29 mouse cellular contexts compared by ENCODE assay signal in the genomic region with DNA sequence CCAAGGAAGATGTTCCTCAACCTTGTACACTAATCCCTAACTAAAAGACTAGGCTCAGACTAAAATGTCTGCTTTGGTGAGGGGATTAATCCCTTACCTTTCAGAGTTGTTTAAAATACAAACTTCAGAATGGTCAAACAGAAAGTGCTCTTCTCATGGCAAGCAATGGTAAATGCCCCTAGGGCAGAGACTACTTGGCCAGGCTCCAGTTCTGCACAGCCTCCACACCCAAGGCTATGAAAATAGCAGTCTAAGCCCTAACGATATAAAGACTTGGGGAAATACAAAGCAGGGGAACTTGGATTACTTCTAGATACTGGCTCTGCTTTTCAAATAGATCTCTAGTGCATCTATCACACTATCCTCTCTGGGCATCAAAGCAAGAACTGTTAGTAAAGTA. TPM values are rescaled to one million over a fixed set of nuclear protein-coding genes. Genes with fewer than 3 reads are reported as not detected.
A peak's percentile ranks its signal among the peaks of the same experiment; 100 is the strongest.
DNase-seq lines count a peak whose midpoint lies in the region; ATAC-seq and TF ChIP-seq lines count a peak whose summit lies in the region.
"Had no signal": no experiment of that assay in that cellular context is flagged by ENCODE, and none has a peak within 500 bp of the region (broad histone marks: within the 10 kb centered on the region; RNA-seq: fewer than 3 reads in every experiment).

No protein-coding gene starts in this region.

- peak; percentile 54 for DNase-seq in heart, adult 11 months
- peak; percentile 16 for DNase-seq in liver, postnatal 0 days
- DNase-seq in liver, embryonic 11.5 days (ENCODE audit: low spot score) = no peak
- DNase-seq in adipocyte (ENCODE audit: low spot score) = peak; percentile 15
- DNase-seq in kidney, postnatal 25 days = peak; percentile 74 to 75
- DNase-seq in right cerebral cortex, adult 2 months (ENCODE audit: low spot score in 2 of 2) = no peak
- DNase-seq in hindbrain, embryonic 10.5 days (ENCODE audit: low spot score) = no peak
- DNase-seq: adrenal gland, adult 8-10 months; cerebellum, adult 11 months; cerebellum, adult 9-11 months; embryo, embryonic 11 days; gastrocnemius, postnatal 25 days; heart, adult 18-20 months; heart, postnatal 4 days; lung, postnatal 36 days; right cerebral cortex, postnatal 14 days had no signal

- no peak overlapping the region for H3K9ac ChIP-seq in heart, embryonic 12.5 days
- H3K9ac ChIP-seq in liver, postnatal 0 days (replicated peaks) = no peak overlapping the region
- no peak overlapping the region for H3K9ac ChIP-seq in liver, embryonic 11.5 days (ENCODE audit: low read depth, low read length)
- H3K9ac ChIP-seq: embryonic facial prominence, embryonic 12.5 days; hindbrain, embryonic 15.5 days; limb, embryonic 15.5 days; midbrain, embryonic 13.5 days; stomach, embryonic 15.5 days had no signal

- no peak for TF ChIP-seq EP300 in liver, postnatal 0 days (IDR thresholded peaks at IDR 0.05; ENCODE audit: low read depth)

- H3K27ac ChIP-seq in heart, embryonic 12.5 days (ENCODE audit: poor library complexity, severe bottlenecking) = no peak overlapping the region
- no peak overlapping the region for H3K27ac ChIP-seq in liver, postnatal 0 days (ENCODE audit: low read depth)
- H3K27ac ChIP-seq in liver, embryonic 11.5 days (ENCODE audit: low read depth, low read length) = no peak overlapping the region
- H3K27ac ChIP-seq in hindbrain, embryonic 10.5 days = no peak overlapping the region
- H3K27ac ChIP-seq: embryonic facial prominence, embryonic 12.5 days; hindbrain, embryonic 15.5 days; kidney, postnatal 0 days; limb, embryonic 10.5 days; limb, embryonic 15.5 days; midbrain, embryonic 13.5 days; stomach, embryonic 15.5 days had no signal

- ATAC-seq in heart, embryonic 12.5 days (ENCODE audit: insufficient number of reproducible peaks, low FRiP score) = no peak
- ATAC-seq in liver, postnatal 0 days = no peak
- no peak for ATAC-seq in liver, embryonic 11.5 days (replicated peaks; ENCODE audit: low FRiP score)
- ATAC-seq: forebrain, embryonic 14.5 days; inflammation-experienced regulatory T-cells, adult 6 months; midbrain, embryonic 13.5 days had no signal

- peaks cover 69% of the 10 kb centered on the region for H3K36me3 ChIP-seq in heart, embryonic 12.5 days
- no peaks in the 10 kb centered on the region; the same call in 1 of the 2 replicates for H3K36me3 ChIP-seq in liver, postnatal 0 days (replicated peaks; ENCODE audit: insufficient read depth, low read length)
- H3K36me3 ChIP-seq in liver, embryonic 11.5 days (ENCODE audit: control insufficient read depth, insufficient read depth, low read length) = no peaks in the 10 kb centered on the region
- peaks cover 89% of the 10 kb centered on the region for H3K36me3 ChIP-seq in hindbrain, embryonic 10.5 days

- no peaks in the 10 kb centered on the region for H3K27me3 ChIP-seq in heart, embryonic 12.5 days (replicated peaks)
- no peaks in the 10 kb centered on the region for H3K27me3 ChIP-seq in liver, postnatal 0 days (ENCODE audit: insufficient read depth, low read length)
- no peaks in the 10 kb centered on the region for H3K27me3 ChIP-seq in liver, embryonic 11.5 days (replicated peaks; ENCODE audit: control insufficient read depth, insufficient read depth, low read length)
- no peaks in the 10 kb centered on the region for H3K27me3 ChIP-seq in hindbrain, embryonic 10.5 days (ENCODE audit: insufficient read depth, poor library complexity, severe bottlenecking)
- H3K27me3 ChIP-seq: embryonic facial prominence, embryonic 12.5 days; hindbrain, embryonic 15.5 days; limb, embryonic 15.5 days; midbrain, embryonic 13.5 days; stomach, embryonic 15.5 days had no signal

- H3K4me3 ChIP-seq in heart, embryonic 12.5 days = no peak overlapping the region
- H3K4me3 ChIP-seq in liver, postnatal 0 days (ENCODE audit: low read depth, low read length) = no peak overlapping the region
- no peak overlapping the region for H3K4me3 ChIP-seq in liver, embryonic 11.5 days (ENCODE audit: low read depth, low read length)
- no peak overlapping the region for H3K4me3 ChIP-seq in hindbrain, embryonic 10.5 days
- H3K4me3 ChIP-seq: embryonic facial prominence, embryonic 12.5 days; hindbrain, embryonic 15.5 days; limb, embryonic 10.5 days; limb, embryonic 15.5 days; megakaryocyte, embryonic 14.5 days; midbrain, embryonic 13.5 days; stomach, embryonic 15.5 days had no signal

- H3K4me1 ChIP-seq in heart, embryonic 12.5 days (replicated peaks) = peaks cover 6% of the 10 kb centered on the region; the same call in 1 of the 2 replicates
- no peaks in the 10 kb centered on the region for H3K4me1 ChIP-seq in liver, postnatal 0 days (ENCODE audit: insufficient read depth)
- no peaks in the 10 kb centered on the region for H3K4me1 ChIP-seq in liver, embryonic 11.5 days (replicated peaks; ENCODE audit: control insufficient read depth, insufficient read depth, low read length)
- no peaks in the 10 kb centered on the region for H3K4me1 ChIP-seq in hindbrain, embryonic 10.5 days (replicated peaks)
- H3K4me1 ChIP-seq: embryonic facial prominence, embryonic 12.5 days; hindbrain, embryonic 15.5 days; limb, embryonic 10.5 days; limb, embryonic 15.5 days; megakaryocyte, embryonic 14.5 days; midbrain, embryonic 13.5 days; stomach, embryonic 15.5 days had no signal

- TF ChIP-seq CTCF in liver, postnatal 0 days (IDR thresholded peaks at IDR 0.05; ENCODE audit: low read depth) = no peak

- 62% methylated on average over 1 of the region's 1 CpGs for WGBS in heart, embryonic 12.5 days
- WGBS in liver, postnatal 0 days (ENCODE audit: insufficient replicate concordance) = 63% methylated on average over 1 of the region's 1 CpGs
- WGBS in liver, embryonic 11.5 days = 94% methylated on average over 1 of the region's 1 CpGs
- 96% methylated on average over 1 of the region's 1 CpGs for WGBS in hindbrain, embryonic 10.5 days

- no peaks in the 10 kb centered on the region for H3K9me3 ChIP-seq in heart, embryonic 12.5 days (replicated peaks)
- no peaks in the 10 kb centered on the region for H3K9me3 ChIP-seq in liver, postnatal 0 days (ENCODE audit: low read length)
- H3K9me3 ChIP-seq in liver, embryonic 11.5 days (ENCODE audit: control insufficient read depth, low read length) = no peaks in the 10 kb centered on the region
- H3K9me3 ChIP-seq in hindbrain, embryonic 10.5 days = no peaks in the 10 kb centered on the region
- H3K9me3 ChIP-seq: embryonic facial prominence, embryonic 12.5 days; hindbrain, embryonic 15.5 days; limb, embryonic 10.5 days; limb, embryonic 15.5 days; megakaryocyte, embryonic 14.5 days; midbrain, embryonic 13.5 days; stomach, embryonic 15.5 days had no signal

- H3K4me2 ChIP-seq in heart, embryonic 12.5 days = no peak overlapping the region
- H3K4me2 ChIP-seq in liver, postnatal 0 days (ENCODE audit: low read depth, low read length) = no peak overlapping the region
- H3K4me2 ChIP-seq in liver, embryonic 11.5 days = no peak overlapping the region
- H3K4me2 ChIP-seq: embryonic facial prominence, embryonic 12.5 days; heart, embryonic 11.5 days; hindbrain, embryonic 15.5 days; limb, embryonic 15.5 days; midbrain, embryonic 13.5 days; stomach, embryonic 15.5 days had no signal

RNA-seq across cellular contexts. Expression of a gene that starts 59.5 kb away (rescaled TPM):
- polyA plus RNA-seq in heart, embryonic 12.5 days (2016; fragmentation: Nextera tagmentation; extraction: Ambion mirVana) = 2.3 and 2.5 TPM in 2 replicates
- polyA plus RNA-seq in liver, postnatal 0 days (2015; fragmentation: Nextera tagmentation; extraction: Ambion mirVana) = not detected in 2 replicates
- polyA plus RNA-seq in liver, embryonic 11.5 days (2014; fragmentation: Nextera tagmentation; extraction: Ambion mirVana) = 0.39 and 0.40 TPM in 2 replicates
- 0.70 and 1.1 TPM in 2 replicates for polyA plus RNA-seq in hindbrain, embryonic 10.5 days (2016; fragmentation: Nextera tagmentation; extraction: Ambion mirVana)
- polyA plus RNA-seq: inflammation-experienced regulatory T-cells, adult 6 months; liver, embryonic 16.5 days had no signal

Comparison
In these comparisons a context has a peak if more than half of its experiments do, and no peak if none do; other contexts are left out.
1. DNase-seq: peak in heart, adult 11 months (single experiment), liver, postnatal 0 days (single experiment), adipocyte (single experiment) and kidney, postnatal 25 days (2 of 2); none in liver, embryonic 11.5 days (single experiment), right cerebral cortex, adult 2 months (0 of 2) and hindbrain, embryonic 10.5 days (single experiment).